Mouse (Mus musculus) telencephalon, adult 2 months (tissue): ENCODE results near the gene Rsph1.

Experiments used
- DNase-seq: peaks from one replicate; pipeline ENCODE4 v3.0.0-alpha.2; 2011; ENCODE audit warnings: low read depth, low spot score

Gene Rsph1

GRCm38 (mm10) chr17:31276922-31277918 is at the start of gene Rsph1:
Gene Rsph1 (minus strand): TSS chr17:31277383.
- DNase-seq = peak; percentile 88

- DNase-seq = no peak
Measured at GRCm38 (mm10) chr17:31326220-31326852, 49.2 kb upstream of the Rsph1 start.

GRCm38 (mm10) chr17:31325451-31326219 is 48.5 kb upstream of the Rsph1 start:
- no peak for DNase-seq

- DNase-seq = no peak
Measured at GRCm38 (mm10) chr17:31324227-31324626, 47.0 kb upstream of the Rsph1 start.

- no peak for DNase-seq
Measured at GRCm38 (mm10) chr17:31323379-31323778, 46.2 kb upstream of the Rsph1 start.

- DNase-seq = no peak
Measured at GRCm38 (mm10) chr17:31322446-31322845, 45.3 kb upstream of the Rsph1 start.

GRCm38 (mm10) chr17:31321425-31321824 is 44.2 kb upstream of the Rsph1 start:
- peak; percentile 94 for DNase-seq

- no peak for DNase-seq
Measured at GRCm38 (mm10) chr17:31318906-31319767, 42.0 kb upstream of the Rsph1 start.

GRCm38 (mm10) chr17:31317521-31318272 is 40.5 kb upstream of the Rsph1 start:
- DNase-seq = no peak

- DNase-seq = no peak
Measured at GRCm38 (mm10) chr17:31316998-31317397, 39.8 kb upstream of the Rsph1 start.

- DNase-seq = no peak
Measured at GRCm38 (mm10) chr17:31315993-31316392, 38.8 kb upstream of the Rsph1 start.

- DNase-seq = no peak
Measured at GRCm38 (mm10) chr17:31315046-31315792, 38.0 kb upstream of the Rsph1 start.

- no peak for DNase-seq
Measured at GRCm38 (mm10) chr17:31312648-31313047, 35.5 kb upstream of the Rsph1 start.

- no peak for DNase-seq
Measured at GRCm38 (mm10) chr17:31311047-31311446, 33.9 kb upstream of the Rsph1 start.

- no peak for DNase-seq
Measured at GRCm38 (mm10) chr17:31309281-31309793, 32.2 kb upstream of the Rsph1 start.

- DNase-seq = no peak
Measured at GRCm38 (mm10) chr17:31308291-31308816, 31.2 kb upstream of the Rsph1 start.

GRCm38 (mm10) chr17:31307756-31308155 is 30.6 kb upstream of the Rsph1 start:
- DNase-seq = no peak

- DNase-seq = no peak
Measured at GRCm38 (mm10) chr17:31305776-31306120, 28.6 kb upstream of the Rsph1 start.
